Mouse (Mus musculus) cerebellum, adult 2 months (tissue): Measurements from ENCODE around the gene Usp2. TPM values are rescaled to one million over a fixed set of nuclear protein-coding genes. Genes with fewer than 3 reads are reported as not detected.
A peak's percentile ranks its signal among the peaks of the same experiment; 100 is the strongest.

ENCODE experiments used
- DNase-seq, 2 experiments: peaks; one replicate each; pipeline ENCODE4 v3.0.0; 2021
- H3K27ac ChIP-seq: fragments of 200-500 bp; 2 replicates; pipeline ENCODE4 v1.5.1; 2012; ENCODE audit warnings: low read length, control low read depth, inconsistent platforms; ENCODE audit not compliant: insufficient read depth
- H3K27me3 ChIP-seq: fragments of 200-500 bp; 2 replicates; pipeline ENCODE4 v1.6.1; 2012; ENCODE audit warnings: inconsistent platforms, mild to moderate bottlenecking, low read length, moderate library complexity; ENCODE audit not compliant: control insufficient read depth, insufficient read depth
- H3K4me1 ChIP-seq: fragments of 200-500 bp; 2 replicates; pipeline ENCODE4 v1.6.1; 2011; ENCODE audit warnings: low read length; ENCODE audit not compliant: control insufficient read depth, insufficient read depth
- H3K4me3 ChIP-seq: fragments of 200-500 bp; replicated peaks from 2 replicates; pipeline ENCODE3; 2011; ENCODE audit warnings: mild to moderate bottlenecking, low read depth, low read length, control low read depth; ENCODE audit not compliant: insufficient read depth
- CTCF ChIP-seq: fragments of 200-500 bp; IDR thresholded peaks from 2 replicates; pipeline ENCODE4 v1.5.1; 2011; ENCODE audit warnings: low read depth, mild to moderate bottlenecking, control low read depth, low read length, moderate library complexity, borderline replicate concordance; ENCODE audit not compliant: insufficient read depth
- POLR2A ChIP-seq: fragments of 200-500 bp; IDR thresholded peaks from 2 replicates; pipeline ENCODE4 v1.6.1; 2011; ENCODE audit warnings: low read length, control low read depth, borderline replicate concordance; ENCODE audit not compliant: insufficient read depth
- whole genome bisulfite sequencing: fragments of 180-500 bp; shearing (Covaris S2); methylation state at CpG from one replicate; pipeline ENCODE4 v1.1.7; 2018; 5-methylcytosine and 5-hydroxymethylcytosine counted together
- polyA plus RNA-seq: library from polyadenylated mRNA; depleted of rRNA; stranded (reverse); fragments of >200 nt; gene quantifications from 2 replicates; pipeline ENCODE4 v1.2.3, GENCODE M21; 2012

Usp2 gene
- polyA plus RNA-seq, 1 experiment = 43.5 TPM

GRCm38 (mm10) chr9:44130034-44130433 lies 63.2 kb downstream of the Usp2 start:
- H3K27ac ChIP-seq = no peak overlapping the region; the same call in 1 of the 2 replicates

DNA sequence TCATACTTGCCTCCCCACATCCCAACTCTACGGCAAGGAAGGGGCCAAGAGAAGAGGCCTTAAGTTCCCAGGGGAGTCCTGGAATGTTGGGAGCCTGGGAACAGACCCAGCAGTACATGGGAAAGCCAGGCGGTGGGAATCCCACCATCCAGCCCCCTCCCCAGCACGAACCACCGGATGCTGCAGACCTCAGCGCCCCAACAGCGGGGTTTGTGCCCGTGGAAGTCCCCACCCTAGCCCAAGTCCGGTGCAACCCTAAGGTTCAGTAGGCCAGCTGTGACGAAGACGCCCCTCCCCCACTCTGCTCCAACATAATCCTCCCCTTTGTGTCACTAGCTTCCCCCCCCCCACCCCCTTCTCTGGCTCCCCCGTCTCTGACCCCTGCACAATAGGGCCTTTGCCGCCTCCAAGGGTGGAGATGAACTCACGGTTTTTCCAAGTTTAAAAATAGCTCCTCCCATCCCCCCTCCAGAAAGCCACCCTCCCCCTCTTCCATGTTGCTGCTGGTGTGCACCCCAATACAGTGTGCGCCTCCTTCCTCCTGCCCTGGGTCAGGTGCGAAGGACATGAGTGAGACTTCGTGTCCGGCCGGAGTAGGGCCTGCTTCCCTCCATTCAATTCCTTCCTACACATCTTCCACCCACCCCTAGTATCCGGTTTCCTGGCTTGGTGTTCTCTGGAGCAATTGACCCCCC lies 63.9 kb downstream of the Usp2 start:
- Histone ChIP-seq H3K27me3 (no peaks in the 10 kb centered on the region), H3K4me1 (peaks cover 16% of the 10 kb centered on the region), H3K27ac (no peak overlapping the region; the same call in 1 of the 2 replicates), H3K4me3 (peak overlapping the region; percentile 59)
- TF ChIP-seq CTCF (no peak), POLR2A (no peak)
- 59% methylated on average over 19 of the region's 19 CpGs for WGBS
- DNase-seq = peak in 1 of 2 experiments; percentile 30

More at GRCm38 (mm10) chr9:44130034-44130433, 63.2 kb downstream of the Usp2 start:
- Histone ChIP-seq H3K4me1 (peaks cover 10% of the 10 kb centered on the region), H3K27me3 (no peaks in the 10 kb centered on the region), H3K4me3 (peak overlapping the region; percentile 59)
- peak; percentile 54 to 59 for DNase-seq
- WGBS = 3% methylated on average over 27 of the region's 27 CpGs
- TF ChIP-seq CTCF (no peak), POLR2A (no peak)

- Histone ChIP-seq H3K4me3 (no peak overlapping the region), H3K27ac (no peak overlapping the region), H3K27me3 (no peaks in the 10 kb centered on the region), H3K4me1 (peaks cover 16% of the 10 kb centered on the region)
- 73% methylated on average over 7 of the region's 7 CpGs for WGBS
- no peak for TF ChIP-seq POLR2A
- TF ChIP-seq CTCF = no peak
- DNase-seq = peak in 1 of 2 experiments; percentile 13
Observed at GRCm38 (mm10) chr9:44131276-44131590, 64.4 kb downstream of the Usp2 start.

GRCm38 (mm10) chr9:44132200-44132599 lies 65.4 kb downstream of the Usp2 start:
- 96% methylated on average over 5 of the region's 5 CpGs for WGBS
- no peak overlapping the region for H3K4me3 ChIP-seq
- DNase-seq = peak in 1 of 2 experiments; percentile 13
- H3K4me1 ChIP-seq = peaks cover 16% of the 10 kb centered on the region
- no peaks in the 10 kb centered on the region for H3K27me3 ChIP-seq
- no peak for TF ChIP-seq POLR2A
- TF ChIP-seq CTCF = no peak
- H3K27ac ChIP-seq = no peak overlapping the region

GRCm38 (mm10) chr9:44133287-44133686 lies 66.5 kb downstream of the Usp2 start:
- H3K4me3 ChIP-seq = no peak overlapping the region
- no peaks in the 10 kb centered on the region for H3K27me3 ChIP-seq
- peak; percentile 55 to 61 for DNase-seq
- peaks cover 16% of the 10 kb centered on the region for H3K4me1 ChIP-seq
- WGBS = 13% methylated on average over 2 of the region's 2 CpGs
- TF ChIP-seq CTCF = no peak
- no peak for TF ChIP-seq POLR2A
- 0 out of 2 replicates have a peak overlapping the region, but pooled peaks have one; percentile 76 for H3K27ac ChIP-seq

DNA sequence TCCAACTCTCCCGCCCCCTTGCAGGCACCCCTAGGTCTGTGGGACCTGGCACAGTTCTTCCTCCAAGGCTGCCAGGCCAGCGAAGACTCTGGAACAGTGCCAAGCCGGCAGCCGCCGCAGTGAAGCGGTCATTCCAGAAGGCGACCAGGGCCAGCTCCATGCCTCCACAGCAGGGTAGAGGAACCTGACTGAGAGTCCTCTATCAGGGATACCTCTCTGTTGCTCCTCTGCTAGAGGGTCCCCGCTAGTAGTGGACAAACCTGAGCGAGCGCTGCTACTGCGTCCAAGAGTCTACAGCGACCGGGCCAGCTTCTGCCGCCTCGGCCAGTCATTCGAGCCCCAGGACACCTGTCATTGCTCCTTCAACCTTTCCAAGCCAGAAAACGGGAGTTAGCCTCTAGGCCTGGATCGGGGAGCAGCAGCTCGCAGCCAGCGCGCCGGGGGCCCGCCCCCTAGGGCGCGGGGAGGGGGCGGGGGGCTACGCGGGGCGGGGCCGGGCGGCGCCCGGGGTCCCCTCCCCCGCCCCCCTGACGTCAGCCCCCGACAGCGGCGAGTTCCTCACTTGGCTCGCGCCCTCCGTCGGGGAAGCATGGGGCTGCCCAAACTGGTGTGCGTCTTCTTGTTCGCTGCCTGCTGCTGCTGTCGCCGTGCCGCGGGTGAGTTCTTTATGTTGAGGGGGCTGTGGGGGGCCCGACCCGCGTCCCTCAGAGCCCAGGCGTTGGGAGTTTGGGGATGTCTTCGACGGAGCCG lies 67.5 kb downstream of the Usp2 start, which contains the start of gene Mcam:
Gene Mcam (plus strand): TSS at position 369 of the 750 bp plus-strand sequence.
- Histone ChIP-seq H3K27ac (peak within 1 kb of the TSS; percentile 76), H3K4me1 (peaks cover 19% of the 10 kb centered on the region), H3K27me3 (no peaks in the 10 kb centered on the region), H3K4me3 (peak within 1 kb of the TSS; percentile 62)
- WGBS = under 1% methylated on average over 49 of the region's 55 CpGs
- TF ChIP-seq POLR2A (peak; percentile 16; the same call in 1 of the 2 replicates), CTCF (no peak)
- peak; percentile 85 to 91 for DNase-seq

DNA sequence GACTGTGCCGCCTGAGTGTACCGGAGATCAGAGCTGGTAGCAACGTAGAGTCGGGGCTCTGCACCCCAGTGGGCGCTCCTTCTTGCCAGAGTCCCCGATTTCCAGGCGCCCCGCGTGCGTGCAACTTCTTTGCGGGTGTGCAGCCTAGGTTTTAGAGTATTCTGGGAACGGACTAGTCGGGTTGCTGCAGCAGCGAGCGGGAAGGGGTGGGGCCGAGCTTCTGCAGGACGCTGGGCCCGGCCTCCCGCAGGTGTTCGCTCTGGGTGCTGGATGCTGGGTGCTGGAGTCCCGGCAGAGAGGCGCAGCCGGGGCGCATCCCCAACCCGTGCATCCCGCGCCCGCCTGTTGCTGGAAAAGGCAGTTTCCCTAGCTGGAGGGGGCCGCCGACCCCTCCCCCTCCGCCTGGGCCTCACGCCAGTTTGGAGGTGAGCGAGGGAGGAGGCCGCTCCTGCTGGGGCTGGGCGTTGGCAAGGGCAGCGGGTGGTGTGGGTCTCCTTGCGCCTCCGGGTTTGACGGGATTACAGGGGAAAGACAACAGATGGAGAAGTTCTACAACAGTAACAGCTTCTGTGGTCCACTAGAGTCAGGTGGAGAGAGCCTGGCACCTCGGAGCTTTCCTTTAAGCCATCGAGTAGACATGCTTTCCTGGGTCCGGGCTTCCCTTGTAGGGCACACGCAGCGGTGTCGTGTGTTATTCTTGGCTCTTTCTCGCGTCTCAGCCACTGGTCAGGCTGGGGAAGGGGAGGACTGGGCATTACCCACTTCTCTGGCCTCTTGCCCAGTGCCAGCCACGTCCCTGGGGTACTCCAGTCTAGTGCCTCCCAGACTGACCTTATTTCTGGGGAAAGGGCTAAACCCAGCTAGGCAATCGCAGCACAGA lies 68.3 kb downstream of the Usp2 start:
- H3K4me3 ChIP-seq = peak overlapping the region; percentile 62
- no peaks in the 10 kb centered on the region for H3K27me3 ChIP-seq
- under 1% methylated on average over 49 of the region's 49 CpGs for WGBS
- H3K4me1 ChIP-seq = peaks cover 24% of the 10 kb centered on the region
- TF ChIP-seq CTCF = no peak
- 0 out of 2 replicates have a peak, but pooled peaks have one; percentile 1 for TF ChIP-seq POLR2A
- DNase-seq = peak; percentile 72 to 81
- H3K27ac ChIP-seq = peak overlapping the region; percentile 54
